Mouse (Mus musculus) CH12.LX (cell line): ENCODE data around the gene Epb41l1. TPM values are rescaled to one million over a fixed set of nuclear protein-coding genes. Genes with fewer than 3 reads are reported as not detected.

Experiments used
- DNase-seq: peaks from one replicate; pipeline ENCODE4 v3.0.0-alpha.2; 2013; ENCODE audit errors: extremely low read depth
- H3K27ac ChIP-seq: 2 replicates; pipeline ENCODE4 v1.5.1; 2012; ENCODE audit warnings: low read depth, mild to moderate bottlenecking, control low read depth, moderate library complexity; ENCODE audit not compliant: insufficient read depth
- H3K27me3 ChIP-seq: replicated peaks from 2 replicates; pipeline ENCODE3; 2012; ENCODE audit warnings: inconsistent platforms
- H3K36me3 ChIP-seq, 2 experiments: replicated peaks in 1 of 2; 2 replicates each; pipeline versions ENCODE3 to v1.6.1; 2012; ENCODE audit warnings: inconsistent platforms in 1 of 2, low read length in 1 of 2, mild to moderate bottlenecking in 1 of 2, mixed read lengths in 1 of 2, moderate library complexity in 1 of 2; ENCODE audit not compliant: control insufficient read depth in 1 of 2, insufficient read depth in 1 of 2
- H3K4me1 ChIP-seq, 2 experiments: 2 replicates each; pipeline ENCODE4 v1.6.1; 2012; ENCODE audit warnings: inconsistent platforms in 1 of 2, moderate library complexity in 1 of 2; ENCODE audit not compliant: insufficient read depth in 2 of 2, control insufficient read depth in 1 of 2
- H3K4me2 ChIP-seq: 2 replicates; pipeline ENCODE4 v1.6.1; 2012; ENCODE audit warnings: low read depth, mild to moderate bottlenecking, control low read depth; ENCODE audit not compliant: poor library complexity, insufficient read depth, severe bottlenecking
- H3K4me3 ChIP-seq, 3 experiments: fragments of 150-350 bp in 1 of 3; sonication (generic) in 1 of 3; replicated peaks in 1 of 3; 2 replicates each; pipeline versions ENCODE3 to v1.5.1; 2011 to 2012; ENCODE audit warnings: low read depth in 2 of 3, low read length in 2 of 3, mild to moderate bottlenecking in 2 of 3, moderate library complexity in 2 of 3, control low read depth in 1 of 3, improper control_type of control experiment in 1 of 3, inconsistent platforms in 1 of 3, mixed read lengths in 1 of 3; ENCODE audit not compliant: poor library complexity in 1 of 3
- H3K79me2 ChIP-seq: replicated peaks from 2 replicates; pipeline ENCODE4 v1.6.1; 2012; ENCODE audit warnings: mild to moderate bottlenecking, moderate library complexity; ENCODE audit not compliant: control insufficient read depth, poor library complexity, insufficient read depth, severe bottlenecking; ENCODE audit errors: extremely low read depth
- H3K9ac ChIP-seq: 2 replicates; pipeline ENCODE4 v1.6.1; 2012; ENCODE audit warnings: low read depth, mild to moderate bottlenecking, control low read depth, moderate library complexity; ENCODE audit not compliant: insufficient read depth
- H3K9me3 ChIP-seq: replicated peaks from 2 replicates; pipeline ENCODE3; 2012; ENCODE audit warnings: low read length, inconsistent platforms, mixed read lengths
- E2F4 ChIP-seq: IDR thresholded peaks from 2 replicates; pipeline ENCODE4 v1.6.1; 2011; ENCODE audit warnings: low read depth, low read length, improper control_type of control experiment; ENCODE audit not compliant: insufficient replicate concordance
- ETS1 ChIP-seq: conservative IDR thresholded peaks from 2 replicates; pipeline ENCODE4 v1.6.1; 2012; ENCODE audit warnings: low read depth, mild to moderate bottlenecking, inconsistent platforms, low read length, improper control_type of control experiment, moderate library complexity
- GABPA ChIP-seq: IDR thresholded peaks from 2 replicates; pipeline ENCODE4 v1.6.1; 2012; ENCODE audit warnings: low read depth, low read length, improper control_type of control experiment, inconsistent platforms; ENCODE audit not compliant: insufficient replicate concordance
- JUN ChIP-seq: IDR thresholded peaks from 2 replicates; pipeline ENCODE4 v1.6.1; 2011; ENCODE audit warnings: low read depth, mild to moderate bottlenecking, low read length, improper control_type of control experiment, moderate library complexity; ENCODE audit not compliant: insufficient read depth
- JUND ChIP-seq: conservative IDR thresholded peaks from 2 replicates; pipeline ENCODE4 v1.6.1; 2011; ENCODE audit warnings: low read depth, low read length, improper control_type of control experiment
- KAT2A ChIP-seq: IDR thresholded peaks from 2 replicates; pipeline ENCODE4 v1.6.1; 2012; ENCODE audit warnings: low read length, improper control_type of control experiment, inconsistent platforms; ENCODE audit not compliant: insufficient replicate concordance
- MAFK ChIP-seq: IDR thresholded peaks from 2 replicates; pipeline ENCODE4 v1.6.1; 2011; ENCODE audit warnings: low read length, improper control_type of control experiment; ENCODE audit not compliant: insufficient replicate concordance
- MAX ChIP-seq: IDR thresholded peaks from 2 replicates; pipeline ENCODE4 v1.6.1; 2011; ENCODE audit warnings: low read length, improper control_type of control experiment
- MAZ ChIP-seq: IDR thresholded peaks from 2 replicates; pipeline ENCODE4 v1.6.1; 2012; ENCODE audit warnings: low read depth, mild to moderate bottlenecking, inconsistent platforms, low read length, improper control_type of control experiment, moderate library complexity
- MXI1 ChIP-seq: IDR thresholded peaks from 2 replicates; pipeline ENCODE4 v1.6.1; 2011; ENCODE audit warnings: mild to moderate bottlenecking, low read depth, low read length, improper control_type of control experiment
- MYC ChIP-seq: IDR thresholded peaks from 2 replicates; pipeline ENCODE4 v1.6.1; 2011; ENCODE audit warnings: low read depth, mild to moderate bottlenecking, improper control_type of control experiment, low read length
- POLR2A ChIP-seq: IDR thresholded peaks from 2 replicates; pipeline ENCODE4 v1.6.1; 2011; ENCODE audit warnings: low read depth, mild to moderate bottlenecking, improper control_type of control experiment, low read length
- POLR2AphosphoS2 ChIP-seq: IDR thresholded peaks from 2 replicates; pipeline ENCODE4 v1.6.1; 2011; ENCODE audit warnings: low read depth, low read length, improper control_type of control experiment
- RCOR1 ChIP-seq: conservative IDR thresholded peaks from 2 replicates; pipeline ENCODE4 v1.6.1; 2012; ENCODE audit warnings: low read depth, mild to moderate bottlenecking, inconsistent platforms, low read length, improper control_type of control experiment
- SIN3A ChIP-seq: IDR thresholded peaks from 2 replicates; pipeline ENCODE4 v1.6.1; 2012; ENCODE audit warnings: low read length, improper control_type of control experiment, inconsistent platforms
- USF2 ChIP-seq: conservative IDR thresholded peaks from 2 replicates; pipeline ENCODE4 v1.6.1; 2011; ENCODE audit warnings: low read depth, low read length, improper control_type of control experiment
- ZNF384 ChIP-seq: IDR thresholded peaks from 2 replicates; pipeline ENCODE4 v1.6.1; 2012; ENCODE audit warnings: low read depth, low read length, improper control_type of control experiment, inconsistent platforms
- dilution Hi-C: fragments of 300-500 bp; cut with MboI; formaldehyde crosslinking; loops from 2 replicates; pipeline ENCODE4 v1.14.3; 2020; ENCODE audit warnings: low sequenced_read_pairs; ENCODE audit not compliant: extremely low pct_unique_long_range_greater_than_20kb, extremely low pct_ligation_motif_present
- in situ Hi-C: fragments of 300-500 bp; cut with MboI; formaldehyde crosslinking; loops from 3 replicates; pipeline ENCODE4 v1.14.3; 2019; ENCODE audit warnings: low sequenced_read_pairs, low pct_ligation_motif_present, low pct_unique_long_range_greater_than_20kb, mixed read lengths
- polyA plus RNA-seq: library from polyadenylated mRNA; unstranded; fragments of >175 nt; gene quantifications from 2 replicates; pipeline ENCODE4 v1.2.1, GENCODE M21; 2012; ENCODE audit warnings: low read depth; ENCODE audit not compliant: insufficient read length
- total RNA-seq, 2 experiments: library from RNA; depleted of rRNA; stranded (reverse); fragments of 300-350 nt in 1 of 2; fragments of >200 nt in 1 of 2; gene quantifications; 2 replicates each; pipeline ENCODE4 v1.2.3; 2012 to 2014

Gene Epb41l1
- total and polyA plus RNA-seq, 3 experiments, result 0.21 TPM; not detected in 2

- peaks cover 56 to 90% of the 10 kb centered on the region in 2 experiments for H3K36me3 ChIP-seq
Observed at GRCm38 (mm10) chr2:156563557-156563956, 142.8 kb downstream of the Epb41l1 start.

GRCm38 (mm10) chr2:156566512-156566911 lies 145.8 kb downstream of the Epb41l1 start:
- Histone ChIP-seq H3K36me3 (peaks cover 37 to 83% of the 10 kb centered on the region in 2 experiments), H3K79me2 (no peaks in the 10 kb centered on the region), H3K4me1 (no peaks in the 10 kb centered on the region), H3K4me2 (no peak overlapping the region), H3K9me3 (no peaks in the 10 kb centered on the region), H3K9ac (no peak overlapping the region), H3K27me3 (no peaks in the 10 kb centered on the region), H3K4me3 (no peak overlapping the region), H3K27ac (no peak overlapping the region)
- DNase-seq, result no peak
- dilution Hi-C loops (no loop called here), in situ Hi-C loops (no loop called here)
- no peak for TF ChIP-seq GABPA
- TF ChIP-seq MYC, result no peak
- no peak for TF ChIP-seq MAFK
- no peak for TF ChIP-seq JUND
- TF ChIP-seq MAZ, result no peak
- TF ChIP-seq ZNF384, result no peak
- TF ChIP-seq POLR2AphosphoS2, result no peak
- TF ChIP-seq RCOR1, result no peak
- TF ChIP-seq USF2, result no peak

More at GRCm38 (mm10) chr2:156563557-156563956, 142.8 kb downstream of the Epb41l1 start:
- Histone ChIP-seq H3K9ac (no peak overlapping the region), H3K4me3 (no peak overlapping the region), H3K27me3 (no peaks in the 10 kb centered on the region), H3K27ac (no peak overlapping the region), H3K79me2 (no peaks in the 10 kb centered on the region), H3K4me2 (no peak overlapping the region), H3K4me1 (no peaks in the 10 kb centered on the region), H3K9me3 (no peaks in the 10 kb centered on the region)
- no peak for DNase-seq
- TF ChIP-seq JUN (no peak), SIN3A (no peak), MXI1 (no peak), KAT2A (no peak), POLR2A (no peak), ETS1 (no peak), MAFK (no peak)
- in situ Hi-C loops (no loop called here), dilution Hi-C loops (no loop called here)

GRCm38 (mm10) chr2:156568647-156569046 lies 147.9 kb downstream of the Epb41l1 start:
- no peak for DNase-seq
- TF ChIP-seq MAX (no peak), POLR2AphosphoS2 (no peak), E2F4 (no peak), POLR2A (no peak)
- H3K79me2 ChIP-seq, result no peaks in the 10 kb centered on the region
- H3K9me3 ChIP-seq, result no peaks in the 10 kb centered on the region
- peaks cover 34 to 65% of the 10 kb centered on the region in 2 experiments for H3K36me3 ChIP-seq
- no peaks in the 10 kb centered on the region for H3K27me3 ChIP-seq
- in situ Hi-C loops (no loop called here), dilution Hi-C loops (no loop called here)
- H3K27ac ChIP-seq, result no peak overlapping the region
- H3K4me1 ChIP-seq, result no peaks in the 10 kb centered on the region
- H3K4me3 ChIP-seq, result no peak overlapping the region
- no peak overlapping the region for H3K9ac ChIP-seq
- H3K4me2 ChIP-seq, result no peak overlapping the region
